Mouse (Mus musculus): ENCODE data around the gene Tlcd1.

The Tlcd1 gene

DNA sequence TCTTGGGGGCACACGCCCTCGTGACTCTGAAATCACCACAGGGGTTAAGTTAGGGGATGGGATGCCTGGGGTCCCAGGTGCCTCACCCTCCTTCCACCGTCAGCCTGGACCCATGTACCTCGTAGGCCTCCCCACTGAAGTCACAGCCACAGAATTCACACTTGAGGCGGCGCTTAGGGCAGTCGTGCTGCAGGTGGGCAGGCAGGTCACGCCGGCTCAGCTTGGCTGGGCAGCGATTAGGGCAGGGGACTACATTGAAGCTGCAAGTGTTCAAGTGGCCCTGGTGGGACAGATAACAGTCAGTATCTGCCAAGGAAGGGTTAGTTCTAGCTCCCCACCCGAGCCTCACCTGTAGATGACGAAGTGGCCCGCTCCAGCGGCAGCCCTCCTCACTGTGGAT, 15.3 kb upstream of the Tlcd1 start:
- DNase-seq (ENCODE audit: low read depth, low spot score), result no peak

DNA sequence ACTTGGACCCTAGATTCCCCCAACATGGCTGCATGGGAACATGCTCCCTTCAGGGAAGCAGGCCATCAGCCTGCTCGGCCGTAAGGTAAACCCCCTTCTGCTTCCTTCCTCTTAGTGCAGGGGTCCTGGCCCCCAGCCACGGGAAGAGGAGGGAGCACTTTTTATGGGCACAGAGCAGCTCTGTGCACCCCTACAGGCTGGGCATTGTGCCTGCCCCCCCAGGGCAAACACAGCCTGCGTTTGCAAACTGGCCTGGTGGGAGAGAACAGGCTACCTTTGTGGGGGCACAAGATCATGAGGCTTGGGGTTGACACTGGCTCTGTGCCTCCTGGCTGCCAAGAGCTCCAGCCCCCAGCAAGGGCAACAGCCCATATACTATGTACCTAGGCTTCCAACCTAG, 14.5 kb upstream of the Tlcd1 start:
- no peak for DNase-seq (ENCODE audit: low read depth, low spot score)

GRCm38 (mm10) chr11:78162504-78162903, 14.0 kb upstream of the Tlcd1 start:
- no peak for DNase-seq (ENCODE audit: low read depth, low spot score)

- DNase-seq (ENCODE audit: low read depth, low spot score), result no peak
Measured at GRCm38 (mm10) chr11:78163045-78163444, 13.5 kb upstream of the Tlcd1 start.

GRCm38 (mm10) chr11:78163681-78164603, 12.6 kb upstream of the Tlcd1 start:
- peak; percentile 88 for DNase-seq (ENCODE audit: low read depth, low spot score)

DNA sequence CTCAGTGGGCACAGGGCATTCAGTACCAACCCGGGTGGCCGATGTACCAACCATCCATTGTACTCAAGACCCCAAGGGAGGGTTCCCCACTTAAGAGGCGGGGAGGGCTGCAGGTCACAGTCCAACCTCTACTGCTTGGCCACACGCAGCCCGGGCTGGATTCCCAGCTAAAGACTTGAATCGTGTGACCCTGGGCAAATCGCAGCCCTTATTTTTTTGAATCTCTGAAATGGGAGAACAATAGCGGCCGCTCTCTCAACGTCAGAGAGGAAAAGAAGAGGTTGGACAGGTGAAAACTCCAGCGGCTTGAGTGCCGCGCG, 11.9 kb upstream of the Tlcd1 start:
- no peak for DNase-seq (ENCODE audit: low read depth, low spot score)

- peak; percentile 87 for DNase-seq (ENCODE audit: low read depth, low spot score)
Measured at GRCm38 (mm10) chr11:78164924-78165760, 11.4 kb upstream of the Tlcd1 start, which contains the start of gene Traf4. TSS of gene Traf4 (minus strand) at chr11:78165589.

DNA sequence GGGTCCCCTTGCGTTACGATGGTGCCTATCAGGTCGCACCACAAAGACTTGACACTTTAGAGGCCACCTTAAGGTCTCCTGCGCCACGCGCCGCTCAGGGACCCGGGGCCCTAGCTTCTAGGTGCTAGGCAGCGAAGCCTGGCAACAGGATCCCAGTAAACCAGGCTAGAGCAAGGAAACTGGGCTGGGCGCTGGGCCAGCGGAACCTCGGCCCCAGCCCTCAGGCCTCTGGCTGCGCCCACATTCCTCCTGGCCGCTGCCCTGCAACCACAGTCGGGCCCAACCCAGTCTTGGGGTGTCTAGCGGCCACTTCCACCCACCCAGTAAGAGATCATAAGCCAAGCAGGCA, 10.8 kb upstream of the Tlcd1 start:
- no peak for DNase-seq (ENCODE audit: low read depth, low spot score)

GRCm38 (mm10) chr11:78166161-78166560, 10.3 kb upstream of the Tlcd1 start:
- no peak for DNase-seq (ENCODE audit: low read depth, low spot score)

DNA sequence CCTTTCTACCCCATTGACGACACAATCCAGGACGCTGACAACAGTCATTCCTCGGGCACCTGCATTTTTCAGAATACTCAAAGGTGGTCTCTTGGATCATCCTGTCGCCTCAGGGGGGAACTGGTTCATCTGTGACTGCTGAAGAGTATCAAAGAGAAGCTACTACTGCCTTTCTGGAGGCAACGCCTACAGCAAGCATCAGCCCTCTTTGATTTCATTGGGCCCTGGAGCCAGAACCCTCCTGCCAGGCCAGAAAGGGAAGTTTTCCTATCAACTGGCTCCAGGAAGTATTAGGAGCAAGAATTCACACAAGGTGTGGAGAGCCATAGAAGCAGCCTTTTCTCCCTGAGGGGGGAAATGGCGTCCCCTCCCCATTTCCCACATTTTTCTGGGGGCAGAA, 9.9 kb upstream of the Tlcd1 start:
- DNase-seq (ENCODE audit: low read depth, low spot score), result no peak

GRCm38 (mm10) chr11:78167257-78167959, 9.1 kb upstream of the Tlcd1 start:
- DNase-seq (ENCODE audit: low read depth, low spot score), result no peak

DNA sequence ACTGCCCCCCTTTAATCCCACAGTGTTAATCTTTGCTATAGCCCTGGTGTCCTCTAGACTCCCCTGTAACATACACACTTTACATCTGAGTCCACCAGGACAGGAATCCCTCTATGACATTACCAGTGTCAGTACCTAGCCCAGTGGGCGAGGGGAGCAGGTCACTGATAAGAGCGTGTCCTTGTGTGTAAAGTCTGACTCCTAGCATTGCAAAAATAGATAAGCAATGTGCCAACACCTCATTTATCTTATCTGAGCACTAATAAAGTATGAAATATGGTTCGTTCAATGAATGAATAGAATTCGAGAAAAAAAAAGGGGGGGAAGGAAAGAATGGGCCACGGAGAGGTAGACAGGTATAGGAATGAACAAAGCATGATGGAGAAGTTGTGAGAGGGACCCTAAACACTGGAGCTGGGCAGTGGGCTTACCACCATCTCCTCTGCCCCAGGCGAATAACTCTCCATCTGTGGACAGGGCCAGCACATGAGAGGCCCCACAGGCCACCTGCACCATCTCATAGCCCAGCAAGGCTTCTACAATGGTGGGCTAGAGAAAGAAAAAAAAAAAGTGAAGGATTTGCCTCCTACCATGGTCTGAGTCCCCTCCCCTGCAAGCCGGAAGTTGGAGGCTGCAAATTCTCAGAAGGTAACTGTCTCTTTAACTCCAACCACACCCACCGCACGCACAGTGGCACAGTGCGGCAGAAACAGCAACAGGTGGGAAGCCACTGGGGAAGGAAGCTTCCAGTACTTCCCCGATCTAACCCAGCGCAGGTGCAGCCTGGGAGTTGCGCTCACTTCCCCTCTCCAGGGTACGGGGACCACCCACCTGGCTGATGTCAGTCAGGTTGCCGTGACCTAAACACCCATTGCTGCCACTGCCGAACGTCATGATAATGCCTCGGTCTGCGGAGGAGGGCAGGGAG, 7.7 kb upstream of the Tlcd1 start:
- no peak for DNase-seq (ENCODE audit: low read depth, low spot score)

DNA sequence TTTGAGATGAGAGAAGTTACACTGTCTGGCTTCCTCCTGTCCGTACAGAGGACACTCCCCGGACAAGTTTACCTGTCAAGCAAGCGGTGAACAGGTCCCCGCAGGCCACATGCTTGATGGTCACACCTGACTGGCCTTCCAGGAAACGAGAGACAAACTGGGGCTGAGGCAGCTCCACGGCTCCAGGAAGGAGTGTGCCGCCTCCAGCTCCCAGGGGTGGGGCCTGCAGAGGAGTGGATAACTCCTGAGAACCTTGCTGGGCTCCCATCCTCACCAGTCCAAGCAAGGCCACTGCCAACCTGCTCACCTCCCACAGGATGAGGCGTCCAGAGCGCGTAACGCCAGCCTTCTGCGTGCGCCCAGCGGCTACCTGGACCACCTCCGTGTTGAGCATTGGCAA, 6.2 kb upstream of the Tlcd1 start:
- DNase-seq (ENCODE audit: low read depth, low spot score), result no peak

DNA sequence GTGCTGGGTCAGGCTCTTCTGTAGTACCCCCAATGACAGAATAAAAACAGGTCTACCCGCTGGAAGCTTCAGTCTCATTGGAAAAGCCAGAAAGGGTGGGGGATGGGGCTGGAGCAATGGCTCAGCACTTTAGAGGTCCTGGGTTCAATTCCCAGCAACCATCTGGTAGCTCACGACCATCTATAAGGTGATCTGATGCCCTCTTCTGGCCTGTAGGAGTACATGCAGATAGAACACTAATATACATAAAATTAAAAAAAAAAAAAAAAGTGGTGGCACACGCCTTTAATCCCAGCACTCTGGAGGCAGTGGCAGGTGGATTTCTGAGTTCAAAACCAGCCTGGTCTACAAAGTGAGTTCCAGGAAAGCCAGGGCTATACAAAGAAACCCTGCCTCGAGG, 5.2 kb upstream of the Tlcd1 start:
- DNase-seq (ENCODE audit: low read depth, low spot score), result no peak

GRCm38 (mm10) chr11:78172034-78172747, 4.3 kb upstream of the Tlcd1 start:
- DNase-seq (ENCODE audit: low read depth, low spot score), result no peak

- DNase-seq (ENCODE audit: low read depth, low spot score), result no peak
Measured at GRCm38 (mm10) chr11:78172748-78173383, 3.6 kb upstream of the Tlcd1 start.

- no peak for DNase-seq (ENCODE audit: low read depth, low spot score)
Measured at GRCm38 (mm10) chr11:78174506-78174905, 2.0 kb upstream of the Tlcd1 start.

DNA sequence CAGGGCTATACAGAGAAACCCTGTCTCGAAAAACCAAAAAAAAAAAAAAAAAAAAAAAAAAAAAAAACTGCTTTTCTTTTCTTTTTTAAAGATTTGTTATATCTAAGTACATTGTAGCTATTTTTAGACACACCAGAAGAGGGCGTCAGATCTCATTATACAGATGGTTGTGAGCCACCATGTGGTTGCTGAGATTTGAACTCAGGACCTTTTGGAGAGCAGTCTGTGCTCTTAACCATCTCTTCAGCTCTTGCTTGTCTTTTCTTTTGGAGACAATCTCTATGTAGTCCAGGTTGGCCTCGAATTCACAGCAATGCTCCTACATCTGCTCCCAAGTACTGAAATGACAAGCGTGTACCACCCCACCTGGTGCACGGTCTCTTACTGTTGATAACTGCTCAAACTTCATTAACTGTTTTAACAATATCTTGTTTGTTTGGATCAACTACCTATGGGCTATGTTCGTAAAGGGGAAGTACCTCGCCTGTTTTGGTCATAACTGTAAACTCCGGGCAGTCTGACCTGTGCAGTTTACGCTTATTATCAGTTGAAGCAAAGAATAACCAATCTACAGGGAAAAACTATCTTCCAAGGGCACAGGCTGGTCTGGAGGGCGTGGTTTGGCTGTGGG, 625 bp upstream of the Tlcd1 start:
- DNase-seq (ENCODE audit: low read depth, low spot score), result no peak

GRCm38 (mm10) chr11:78176905-78177331, 407 bp downstream of the Tlcd1 start:
- no peak for DNase-seq (ENCODE audit: low read depth, low spot score)
